8 mouse cellular contexts compared by ENCODE assay signal in the genomic region with DNA sequence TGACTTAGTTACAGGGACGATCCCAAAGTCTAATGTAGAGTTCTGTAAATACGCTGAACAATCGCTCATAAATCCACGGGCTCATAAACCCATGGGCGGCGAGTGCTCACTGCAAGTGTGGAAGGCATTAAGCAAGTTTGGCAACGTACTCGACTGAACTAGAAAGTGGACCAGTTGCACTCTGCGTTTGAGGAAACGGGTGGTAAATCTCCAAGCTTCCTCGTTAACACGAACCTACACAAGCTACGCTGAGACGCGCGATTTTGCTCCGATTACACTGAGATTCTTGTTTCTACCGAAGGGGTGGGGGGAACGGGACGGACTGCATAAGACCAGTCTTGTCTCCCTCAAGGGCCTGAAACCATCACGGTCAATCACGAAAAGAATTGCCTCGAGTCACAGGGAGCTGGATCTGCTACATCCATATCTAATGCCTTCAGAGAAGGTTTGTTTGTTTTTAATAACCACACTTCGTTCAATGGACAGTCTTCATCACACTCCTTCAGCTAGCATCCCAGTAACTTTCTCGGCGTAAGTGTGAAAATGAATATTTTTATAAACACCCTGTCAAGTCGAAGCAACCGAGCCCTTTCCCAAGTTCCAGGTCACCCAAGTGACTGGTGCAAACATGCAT. TPM values are rescaled to one million over a fixed set of nuclear protein-coding genes. Genes with fewer than 3 reads are reported as not detected.
DNase-seq lines count a peak whose midpoint lies in the region; ATAC-seq lines count a peak whose summit lies in the region.

No protein-coding gene starts in this region.

- H3K4me3 ChIP-seq in heart, embryonic 10.5 days: peak overlapping the region; percentile 99
- H3K4me3 ChIP-seq in brown adipose tissue, adult 24 weeks (ENCODE audit: insufficient read depth, low read depth, low read length): peak overlapping the region; percentile 89
- peak overlapping the region; percentile 86 for H3K4me3 ChIP-seq in heart, embryonic 16.5 days (ENCODE audit: low read length)
- H3K4me3 ChIP-seq in limb, embryonic 13.5 days: peak overlapping the region; percentile 99
- H3K4me3 ChIP-seq in midbrain, embryonic 16.5 days (ENCODE audit: low read depth, low read length): peak overlapping the region; percentile 53

- no peaks in the 10 kb centered on the region for H3K27me3 ChIP-seq in heart, embryonic 10.5 days (ENCODE audit: insufficient read depth, poor library complexity, severe bottlenecking)
- H3K27me3 ChIP-seq in heart, embryonic 16.5 days (ENCODE audit: control insufficient read depth, insufficient read depth, low read length): no peaks in the 10 kb centered on the region
- H3K27me3 ChIP-seq in limb, embryonic 13.5 days: no peaks in the 10 kb centered on the region
- no peaks in the 10 kb centered on the region for H3K27me3 ChIP-seq in midbrain, embryonic 16.5 days (ENCODE audit: control insufficient read depth, insufficient read depth, low read depth, low read length)

- no peak for ATAC-seq in heart, embryonic 16.5 days (replicated peaks; ENCODE audit: extremely low read depth, insufficient read depth, low FRiP score)
- ATAC-seq in limb, embryonic 13.5 days (ENCODE audit: low FRiP score, low read depth): no peak
- no peak for ATAC-seq in midbrain, embryonic 16.5 days
- ATAC-seq in cerebellum, adult (ENCODE audit: insufficient number of reproducible peaks, low FRiP score, low TSS enrichment): no peak

- H3K27ac ChIP-seq in heart, embryonic 10.5 days: peak overlapping the region; percentile 100
- H3K27ac ChIP-seq in brown adipose tissue, adult 24 weeks (replicated peaks; ENCODE audit: low read depth, low read length): peak overlapping the region; percentile 94
- peak overlapping the region; percentile 99 for H3K27ac ChIP-seq in heart, embryonic 16.5 days (ENCODE audit: low read length)
- H3K27ac ChIP-seq in limb, embryonic 13.5 days: peak overlapping the region; percentile 99
- H3K27ac ChIP-seq in midbrain, embryonic 16.5 days (ENCODE audit: low read length): peak overlapping the region; percentile 93

- peaks cover 7% of the 10 kb centered on the region; the same call in 1 of the 2 replicates for H3K36me3 ChIP-seq in heart, embryonic 10.5 days
- H3K36me3 ChIP-seq in heart, embryonic 16.5 days (ENCODE audit: control insufficient read depth, insufficient read depth): no peaks in the 10 kb centered on the region; the same call in 1 of the 2 replicates
- peaks cover 9% of the 10 kb centered on the region; the same call in 1 of the 2 replicates for H3K36me3 ChIP-seq in limb, embryonic 13.5 days
- H3K36me3 ChIP-seq in midbrain, embryonic 16.5 days (ENCODE audit: control insufficient read depth, insufficient read depth, low read length): no peaks in the 10 kb centered on the region

- DNase-seq in heart, embryonic 10.5 days (ENCODE audit: low spot score): no peak
- DNase-seq in heart, postnatal 4 days: no peak
- DNase-seq in thymus, postnatal 25 days: peak; percentile 52

- 8% methylated on average over 28 of the region's 28 CpGs for WGBS in heart, embryonic 10.5 days
- WGBS in heart, embryonic 16.5 days: 3% methylated on average over 28 of the region's 28 CpGs
- 1% methylated on average over 28 of the region's 28 CpGs for WGBS in limb, embryonic 13.5 days
- WGBS in midbrain, embryonic 16.5 days: 6% methylated on average over 28 of the region's 28 CpGs

- H3K9me3 ChIP-seq in heart, embryonic 10.5 days: no peaks in the 10 kb centered on the region
- no peaks in the 10 kb centered on the region for H3K9me3 ChIP-seq in heart, embryonic 16.5 days (replicated peaks; ENCODE audit: control insufficient read depth, low read length)
- H3K9me3 ChIP-seq in limb, embryonic 13.5 days: no peaks in the 10 kb centered on the region
- H3K9me3 ChIP-seq in midbrain, embryonic 16.5 days (replicated peaks; ENCODE audit: control insufficient read depth, low read length, poor library complexity, severe bottlenecking): no peaks in the 10 kb centered on the region

- peak overlapping the region; percentile 66 for H3K4me2 ChIP-seq in heart, embryonic 16.5 days (ENCODE audit: low read depth, low read length)
- H3K4me2 ChIP-seq in limb, embryonic 13.5 days (replicated peaks): peak overlapping the region; percentile 77
- H3K4me2 ChIP-seq in midbrain, embryonic 16.5 days (ENCODE audit: low read length): peak overlapping the region; percentile 90

- H3K9ac ChIP-seq in heart, embryonic 16.5 days (ENCODE audit: low read length): peak overlapping the region; percentile 99
- peak overlapping the region; percentile 100 for H3K9ac ChIP-seq in limb, embryonic 13.5 days
- peak overlapping the region; percentile 96 for H3K9ac ChIP-seq in midbrain, embryonic 16.5 days (ENCODE audit: low read depth, low read length)

- H3K4me1 ChIP-seq in heart, embryonic 10.5 days: peaks cover 33% of the 10 kb centered on the region
- H3K4me1 ChIP-seq in brown adipose tissue, adult 24 weeks (ENCODE audit: control insufficient read depth, insufficient read depth, insufficient read length, low read length): peaks cover 9% of the 10 kb centered on the region
- H3K4me1 ChIP-seq in heart, embryonic 16.5 days (ENCODE audit: control insufficient read depth, insufficient read depth, low read length): peaks cover 30% of the 10 kb centered on the region
- H3K4me1 ChIP-seq in limb, embryonic 13.5 days: peaks cover 26% of the 10 kb centered on the region
- H3K4me1 ChIP-seq in midbrain, embryonic 16.5 days (ENCODE audit: control insufficient read depth, insufficient read depth, low read length): peaks cover 29% of the 10 kb centered on the region

RNA-seq across cellular contexts. Expression of gene Rac1, which starts 1.0 kb away (rescaled TPM):
- 369 and 431 TPM in 2 replicates for polyA plus RNA-seq in heart, embryonic 10.5 days (2016; fragmentation: Nextera tagmentation; extraction: Ambion mirVana)
- 100 to 1,000 TPM; 317 to 339 TPM for total RNA-seq in heart, postnatal 4 days (2021)
- 165 and 188 TPM in 2 replicates for polyA plus RNA-seq in brown adipose tissue, adult 24 weeks (2012; ENCODE audit: insufficient read depth, insufficient read length, missing spikeins)
- polyA plus RNA-seq in heart, embryonic 16.5 days (2015; fragmentation: Nextera tagmentation; extraction: Ambion mirVana): 340 and 342 TPM in 2 replicates
- polyA plus RNA-seq in limb, embryonic 13.5 days (2015; fragmentation: Nextera tagmentation; extraction: Ambion mirVana): 433 and 450 TPM in 2 replicates
- polyA plus RNA-seq in midbrain, embryonic 16.5 days (2015; fragmentation: Nextera tagmentation; extraction: Ambion mirVana): 378 and 409 TPM in 2 replicates
